Mouse (Mus musculus) lung, postnatal 10 days (tissue): ENCODE data around the gene Gm11213.

Source experiments
- DNase-seq: peaks from one replicate; pipeline ENCODE4 v3.0.0; 2021

The Gm11213 gene

GRCm38 (mm10) chr4:63579649-63580048 lies 25.4 kb downstream of the Gm11213 start:
- DNase-seq = no peak

GRCm38 (mm10) chr4:63572621-63573020 lies 32.4 kb downstream of the Gm11213 start:
- no peak for DNase-seq

GRCm38 (mm10) chr4:63570208-63570781 lies 34.8 kb downstream of the Gm11213 start:
- no peak for DNase-seq

- no peak for DNase-seq
These were observed 35.7 kb downstream of the Gm11213 start for GRCm38 (mm10) chr4:63569322-63569721.

- no peak for DNase-seq
These were observed 37.2 kb downstream of the Gm11213 start for GRCm38 (mm10) chr4:63567712-63568390.

GRCm38 (mm10) chr4:63562742-63563141 lies 42.3 kb downstream of the Gm11213 start:
- DNase-seq = no peak

GRCm38 (mm10) chr4:63561861-63562675 lies 43.0 kb downstream of the Gm11213 start:
- DNase-seq = no peak

GRCm38 (mm10) chr4:63560079-63560478 lies 45.0 kb downstream of the Gm11213 start:
- DNase-seq = peak; percentile 56

- DNase-seq = no peak
These were observed 45.8 kb downstream of the Gm11213 start for GRCm38 (mm10) chr4:63559127-63559697.

- peak; percentile 80 for DNase-seq
These were observed 46.5 kb downstream of the Gm11213 start, which contains the start of gene Tmem268 for GRCm38 (mm10) chr4:63558407-63559081. Tmem268 (plus strand) TSS chr4:63558781.

- no peak for DNase-seq
These were observed 47.7 kb downstream of the Gm11213 start for GRCm38 (mm10) chr4:63557124-63558059.

- DNase-seq = no peak
These were observed 48.4 kb downstream of the Gm11213 start for GRCm38 (mm10) chr4:63556665-63557064.

GRCm38 (mm10) chr4:63555111-63555510 lies 50.0 kb downstream of the Gm11213 start:
- no peak for DNase-seq

- DNase-seq = no peak
These were observed 50.4 kb downstream of the Gm11213 start for GRCm38 (mm10) chr4:63554616-63555015.

- no peak for DNase-seq
These were observed 51.1 kb downstream of the Gm11213 start for GRCm38 (mm10) chr4:63553789-63554576.

- DNase-seq = no peak
These were observed 52.2 kb downstream of the Gm11213 start for GRCm38 (mm10) chr4:63552865-63553264.

- DNase-seq = no peak
These were observed 54.2 kb downstream of the Gm11213 start for GRCm38 (mm10) chr4:63550908-63551307.

GRCm38 (mm10) chr4:63548491-63548890 lies 56.6 kb downstream of the Gm11213 start:
- DNase-seq = no peak

- DNase-seq = no peak
These were observed 57.3 kb downstream of the Gm11213 start for GRCm38 (mm10) chr4:63547799-63548198.
